Mouse (Mus musculus) forebrain, embryonic 14.5 days (tissue): ENCODE results near the gene Wdr26. TPM values are rescaled to one million over a fixed set of nuclear protein-coding genes. Genes with fewer than 3 reads are reported as not detected.

ENCODE experiments used
- polyA plus RNA-seq: library from polyadenylated mRNA; unstranded; fragments of >200 nt; fragmentation: Nextera tagmentation; extraction: Ambion mirVana; gene quantifications from 2 replicates; pipeline ENCODE4 v1.2.1, GENCODE M21; 2014

Gene Wdr26
- polyA plus RNA-seq, 1 experiment from 2014 or later = 38.0 TPM

Other genes with a start within 250 kb of the Wdr26 start
- 4.1 and 5.5 TPM in 2 replicates for gene Ephx1, start 191.1 kb downstream of the Wdr26 start, polyA plus RNA-seq
- not detected in 2 replicates for gene 9130409I23Rik, start 160.8 kb downstream of the Wdr26 start, polyA plus RNA-seq
- 28.8 and 34.1 TPM in 2 replicates for gene Nvl, start 67.8 kb downstream of the Wdr26 start, polyA plus RNA-seq
- gene Cnih4, start 67.3 kb downstream of the Wdr26 start, polyA plus RNA-seq = 70.8 and 90.6 TPM in 2 replicates
- 17.0 and 27.9 TPM in 2 replicates for gene Cnih3, start 140.6 kb upstream of the Wdr26 start, polyA plus RNA-seq